Mouse (Mus musculus): ENCODE measurements at regions not wholly inside any gene's neighbourhood (a gene's known extent, or its start where the extent isn't known, plus 50 kb on each side); places are given as distances from the start of the nearest gene placed in this dataset.

DNA sequence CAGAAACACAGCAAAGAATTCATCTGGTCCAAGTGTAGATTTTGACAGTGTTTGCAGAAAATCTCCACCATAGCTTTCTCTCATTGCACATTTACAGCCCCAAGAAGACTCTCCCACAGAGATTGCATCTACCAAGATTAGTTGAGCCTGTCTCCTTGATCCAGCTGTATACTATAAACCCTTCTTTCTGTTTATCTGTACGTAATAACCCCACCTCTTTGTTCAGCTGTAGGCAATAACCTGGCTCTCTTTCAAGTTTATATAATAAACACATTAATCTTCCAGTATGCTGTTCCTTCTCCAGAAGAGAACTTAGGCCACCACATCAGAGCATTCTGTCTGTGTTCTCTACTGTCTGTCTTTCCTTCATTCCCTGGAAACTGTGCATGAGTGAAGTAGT lies 594.9 kb upstream of the Fam92a start:
- no peak for TF ChIP-seq FLI1 (IDR thresholded peaks at IDR 0.05; ENCODE audit: low read length)
- TF ChIP-seq GATA1 (IDR thresholded peaks at IDR 0.05; ENCODE audit: borderline replicate concordance, low read length) = no peak

Data from megakaryocyte, embryonic 14.5 days (primary cell).